Mouse (Mus musculus) gonadal fat pad, adult 2 months (tissue): ENCODE results near the gene Glra4. TPM values are rescaled to one million over a fixed set of nuclear protein-coding genes. Genes with fewer than 3 reads are reported as not detected.

Experiments used
- DNase-seq: peaks from one replicate; pipeline ENCODE4 v3.0.0-alpha.2; 2012; ENCODE audit warnings: low read depth
- polyA plus RNA-seq: library from polyadenylated mRNA; depleted of rRNA; stranded (reverse); fragments of >200 nt; gene quantifications from 2 replicates; pipeline ENCODE4 v1.2.3, GENCODE M21; 2012; rRNA removed

Gene Glra4
- not detected in 2 replicates for polyA plus RNA-seq

DNA sequence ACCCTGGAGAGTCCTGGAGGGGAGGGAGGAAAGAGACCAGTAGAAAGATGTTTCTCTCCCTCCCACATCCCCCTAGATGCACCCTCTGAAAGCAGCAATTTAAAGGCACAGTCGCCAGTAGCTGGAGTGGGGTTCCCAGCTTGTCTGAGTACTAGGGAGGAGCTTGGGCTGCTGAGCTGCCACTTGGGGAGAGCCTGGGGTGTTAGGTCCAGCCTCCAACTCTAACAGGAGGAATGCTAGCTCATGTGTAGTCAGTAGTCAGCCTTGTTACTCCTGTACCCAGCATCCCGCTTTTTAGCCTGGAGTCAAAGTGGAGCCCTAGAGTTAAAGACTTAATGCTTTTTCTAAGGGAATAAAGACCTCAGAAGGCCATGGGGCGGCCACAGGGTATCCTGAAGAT, at the start of gene Glra4:
Gene Glra4 (minus strand): TSS at position 101 of the 400 bp plus-strand sequence.
- DNase-seq = no peak

DNA sequence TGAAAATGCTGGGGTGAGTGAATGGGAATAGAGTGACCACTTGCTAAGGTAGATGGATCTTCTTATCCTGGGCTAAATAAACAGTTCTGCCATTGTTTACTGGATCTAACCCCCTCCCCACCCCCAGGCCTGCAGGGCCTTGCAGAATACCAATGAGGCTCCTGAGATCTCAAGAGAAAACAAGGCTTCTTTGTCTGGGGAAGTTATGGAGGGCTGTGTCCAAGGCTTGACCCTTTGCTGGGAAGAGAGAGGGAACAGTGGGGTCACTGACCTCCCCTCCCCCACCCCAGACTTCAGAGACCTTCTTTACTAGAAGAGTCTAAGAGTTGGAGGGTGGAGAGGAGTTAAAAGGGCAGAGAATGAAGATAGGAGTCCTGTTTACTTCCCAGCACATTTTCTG, 48.7 kb upstream of the Glra4 start:
- no peak for DNase-seq

DNA sequence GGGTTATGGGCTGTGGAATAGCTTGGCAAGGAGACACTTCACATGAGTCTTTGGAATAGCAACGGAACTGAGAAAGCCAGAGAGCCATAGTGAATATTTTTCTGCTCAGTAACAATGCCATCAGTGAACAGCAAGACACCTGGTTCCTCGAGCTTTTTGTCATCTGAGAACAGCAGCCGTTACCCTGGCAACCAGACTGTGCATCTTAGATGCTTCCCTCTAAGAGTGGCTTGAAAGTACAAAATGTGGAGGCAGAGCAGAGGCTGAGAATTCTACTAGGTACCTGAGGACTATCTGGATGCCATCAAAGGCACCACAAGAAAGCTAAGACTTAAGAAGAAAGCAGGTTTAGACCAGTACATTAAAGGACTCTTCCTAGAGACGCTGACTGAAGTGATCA, 45.1 kb upstream of the Glra4 start:
- no peak for DNase-seq

- no peak for DNase-seq
Measured at GRCm38 (mm10) chrX:136822371-136822770, 42.4 kb upstream of the Glra4 start, which contains the start of gene Plp1. Plp1 (plus strand) TSS chrX:136822671.

GRCm38 (mm10) chrX:136820250-136820649, 40.3 kb upstream of the Glra4 start:
- DNase-seq = no peak

DNA sequence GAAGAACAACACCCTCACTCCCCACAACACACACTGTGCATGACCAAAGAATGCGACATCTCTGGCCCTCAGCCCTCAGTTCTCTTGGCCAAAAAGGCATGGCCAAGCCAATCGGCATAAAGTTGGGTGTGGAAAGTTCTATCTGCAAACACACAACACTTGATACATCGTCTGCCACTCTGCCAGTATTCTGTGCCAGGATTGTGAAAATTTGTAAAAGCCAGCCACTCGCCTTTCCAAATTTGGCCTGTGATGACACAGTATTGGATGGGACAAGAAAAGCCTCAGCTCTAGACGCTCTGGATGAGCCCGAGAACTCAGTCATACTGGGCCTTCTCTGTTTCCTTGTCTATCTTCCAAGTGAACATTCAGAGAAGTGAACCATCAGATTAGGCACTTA, 39.8 kb upstream of the Glra4 start:
- no peak for DNase-seq

DNA sequence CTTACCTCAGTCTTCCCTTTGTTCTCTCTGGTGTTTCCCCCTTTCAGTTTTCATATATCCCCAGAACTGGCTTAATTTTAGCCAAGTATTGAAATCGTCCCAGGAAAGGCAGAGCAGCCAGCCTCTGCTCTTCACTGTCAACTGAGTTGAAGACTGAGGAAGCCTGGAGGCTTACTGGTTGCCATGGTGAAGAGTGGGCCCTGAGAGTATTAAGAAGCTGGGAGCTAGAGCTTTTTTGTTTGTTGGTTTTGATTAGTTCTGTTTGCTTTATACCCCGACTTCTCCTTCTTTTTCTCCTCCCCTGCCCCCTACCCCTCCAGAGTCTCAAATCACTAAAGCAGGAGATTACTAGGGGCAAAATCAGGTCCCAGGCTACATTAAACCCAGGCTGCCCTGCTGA, 17.3 kb upstream of the Glra4 start:
- DNase-seq = no peak

DNA sequence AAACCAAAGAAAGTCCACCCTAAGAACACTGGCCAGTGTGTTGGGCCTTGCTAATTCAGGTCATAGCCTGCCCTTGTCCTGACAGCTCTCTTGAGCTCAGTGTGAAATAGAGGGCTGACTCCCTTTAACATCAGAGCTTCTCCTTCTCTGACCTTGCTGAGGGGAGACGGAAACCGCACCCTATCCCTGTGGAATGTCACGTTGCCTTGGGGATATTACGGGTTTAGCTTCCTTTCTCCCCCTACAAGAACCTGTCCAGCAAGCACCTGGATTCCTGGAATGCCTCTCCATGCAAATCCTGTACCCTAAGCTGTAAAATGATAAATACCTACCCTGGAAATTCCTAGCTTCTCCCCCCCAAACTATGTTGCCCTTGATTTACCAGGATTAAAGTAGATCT, 9.5 kb upstream of the Glra4 start:
- no peak for DNase-seq

DNA sequence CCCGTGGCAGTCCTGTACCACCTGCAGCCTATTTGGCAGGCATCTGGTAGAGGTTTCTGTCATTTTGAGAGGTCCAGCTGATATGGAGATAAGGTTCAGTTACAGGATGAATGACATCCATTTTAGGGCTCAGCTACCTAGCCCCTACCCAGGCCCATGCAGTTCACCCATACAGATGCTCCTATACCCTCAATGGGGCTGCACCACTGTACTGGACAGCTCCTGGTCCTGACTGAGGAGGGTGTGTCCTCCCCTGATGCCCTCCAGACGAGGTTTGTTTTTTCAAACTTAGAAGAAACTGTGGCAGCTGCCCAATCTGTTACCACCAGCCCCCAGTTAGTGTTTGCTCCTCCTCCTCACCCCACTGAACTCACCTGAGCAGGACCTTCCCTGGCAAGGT, 679 bp downstream of the Glra4 start:
- no peak for DNase-seq

DNA sequence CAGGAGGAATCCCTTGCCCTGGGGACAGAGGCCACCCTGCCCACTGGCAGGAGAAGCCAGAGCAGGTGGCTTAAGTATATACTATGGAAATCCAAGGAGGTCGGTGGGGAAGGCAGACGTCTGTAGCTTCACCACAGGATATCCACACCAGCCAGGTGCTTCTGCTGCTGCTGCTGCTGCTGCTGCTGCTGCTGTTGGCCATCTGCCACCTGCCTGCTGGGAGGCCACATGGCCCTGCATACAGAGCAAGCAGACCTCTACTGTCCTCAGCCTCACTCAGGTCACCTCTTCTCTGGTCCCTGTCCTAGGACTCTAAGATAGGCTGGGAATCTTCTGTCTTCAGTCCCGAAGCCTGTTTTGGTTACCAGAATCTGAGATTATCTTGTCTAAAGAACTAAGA, 1.9 kb downstream of the Glra4 start:
- no peak for DNase-seq

DNA sequence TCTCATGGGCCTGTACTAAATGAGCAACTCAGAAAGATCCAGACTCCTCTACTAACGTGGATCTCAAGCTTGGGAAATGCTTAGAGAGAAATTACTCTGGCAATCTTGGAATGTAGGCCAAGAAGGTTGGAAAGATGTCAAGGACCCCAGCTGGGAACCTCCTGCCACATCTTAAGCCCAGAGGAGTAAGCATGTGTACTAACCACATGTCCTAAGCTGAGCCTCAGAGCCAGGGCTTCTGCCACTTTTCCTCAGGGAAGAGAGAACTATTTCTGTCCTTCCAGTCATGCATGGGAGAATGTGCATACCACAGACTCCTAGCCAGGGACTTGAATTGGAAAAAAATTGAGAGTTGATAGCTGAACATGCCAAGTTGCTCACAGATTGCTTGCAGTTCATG, 6.9 kb downstream of the Glra4 start:
- no peak for DNase-seq

- no peak for DNase-seq
Measured at GRCm38 (mm10) chrX:136761103-136762074, 18.6 kb downstream of the Glra4 start.

DNA sequence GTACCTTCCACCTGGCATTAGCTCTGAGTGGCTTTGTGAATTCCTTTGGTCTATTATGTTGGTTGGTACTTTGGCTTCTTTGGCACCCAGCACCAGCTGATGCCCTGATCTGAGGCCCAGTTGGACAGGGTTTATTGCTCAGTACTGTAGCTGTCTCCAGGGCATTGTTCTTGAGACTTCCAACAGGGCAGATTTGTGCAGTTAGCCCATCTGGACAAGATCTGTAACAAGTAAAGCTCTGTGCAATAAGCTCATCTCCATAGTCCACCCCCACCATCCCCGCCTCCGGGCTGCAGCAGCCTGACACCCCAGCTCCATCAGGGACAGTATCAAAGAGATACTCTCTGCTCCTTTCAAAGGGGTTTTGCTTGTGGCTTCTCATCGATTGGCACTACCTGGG, 24.5 kb downstream of the Glra4 start:
- DNase-seq = no peak

GRCm38 (mm10) chrX:136749329-136749728, 30.6 kb downstream of the Glra4 start:
- DNase-seq = no peak

GRCm38 (mm10) chrX:136744663-136745062, 35.3 kb downstream of the Glra4 start:
- no peak for DNase-seq

- DNase-seq = no peak
Measured at GRCm38 (mm10) chrX:136743459-136743858, 36.5 kb downstream of the Glra4 start, which contains the start of gene Morf4l2. Morf4l2 (minus strand) TSS chrX:136743690.

DNA sequence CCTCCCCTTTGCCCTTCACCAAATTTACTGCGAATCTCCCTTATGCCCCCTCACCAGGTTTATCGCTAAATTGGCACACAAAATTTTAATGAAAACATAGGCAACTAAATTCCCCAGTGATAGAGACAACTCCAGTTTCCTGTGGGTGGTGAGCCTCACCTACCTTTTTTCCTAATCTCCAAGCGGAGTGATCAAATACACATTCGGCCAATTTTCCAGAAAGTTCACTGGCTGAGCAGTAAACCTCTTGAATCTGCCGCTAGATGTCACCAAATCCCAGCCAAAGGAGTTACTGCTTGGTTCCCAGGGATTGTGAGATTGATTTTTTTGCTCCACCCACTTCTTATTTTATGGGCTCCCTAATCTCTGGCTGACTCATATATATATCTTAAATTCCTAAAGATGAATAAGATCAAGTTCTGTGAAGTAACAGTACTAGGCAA, 37.3 kb downstream of the Glra4 start:
- no peak for DNase-seq

GRCm38 (mm10) chrX:136742241-136742640, 37.7 kb downstream of the Glra4 start:
- no peak for DNase-seq

- DNase-seq = no peak
Measured at GRCm38 (mm10) chrX:136741651-136742201, 38.2 kb downstream of the Glra4 start.

DNA sequence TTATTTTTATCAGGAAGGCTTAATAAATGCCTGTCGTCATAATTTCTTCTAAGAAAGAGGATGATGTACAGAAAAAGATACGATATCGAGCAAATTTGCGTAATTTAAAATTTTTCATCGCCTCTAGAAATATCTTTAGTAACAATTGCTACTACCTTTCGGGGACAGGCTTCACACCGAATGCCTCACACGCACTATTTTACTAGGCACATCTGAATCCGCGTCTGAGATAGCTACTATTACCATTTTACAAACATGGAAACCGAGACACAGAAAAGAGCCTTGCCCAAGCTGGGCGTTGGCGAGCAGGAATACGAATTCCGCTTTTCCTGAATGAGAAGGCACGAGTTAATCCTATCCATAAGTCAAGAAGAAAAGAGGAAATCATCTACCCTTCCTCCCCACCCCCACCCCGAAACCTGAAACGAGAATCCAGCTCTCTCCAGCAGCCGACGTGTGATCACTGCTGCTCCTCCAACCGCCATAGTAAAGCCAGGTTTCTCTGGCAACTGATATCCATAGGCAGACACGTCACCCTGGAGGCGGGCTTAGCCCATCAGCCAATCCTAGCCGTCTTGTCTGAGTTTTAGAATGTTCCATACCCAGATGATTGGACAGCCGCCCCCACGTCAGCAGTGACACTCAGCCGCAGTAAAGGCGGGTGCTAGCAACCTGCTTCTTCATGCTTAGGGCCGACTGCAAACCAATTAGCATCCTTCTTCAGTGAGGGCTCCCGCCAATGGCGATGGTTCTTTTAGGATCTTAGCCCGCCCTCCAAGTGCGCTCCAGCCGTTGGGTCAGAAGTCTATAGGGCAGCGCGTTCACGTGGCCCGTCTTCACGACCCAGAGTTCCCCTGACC, 38.9 kb downstream of the Glra4 start:
- DNase-seq = peak; percentile 75

- DNase-seq = no peak
Measured at GRCm38 (mm10) chrX:136740087-136740790, 39.7 kb downstream of the Glra4 start.
